Mouse (Mus musculus): ENCODE data around the gene Limk1. TPM values are rescaled to one million over a fixed set of nuclear protein-coding genes. Genes with fewer than 3 reads are reported as not detected.
A peak's percentile ranks its signal among the peaks of the same experiment; 100 is the strongest.

The Limk1 gene
- polyA plus RNA-seq, 1 experiment, result not detected

DNA sequence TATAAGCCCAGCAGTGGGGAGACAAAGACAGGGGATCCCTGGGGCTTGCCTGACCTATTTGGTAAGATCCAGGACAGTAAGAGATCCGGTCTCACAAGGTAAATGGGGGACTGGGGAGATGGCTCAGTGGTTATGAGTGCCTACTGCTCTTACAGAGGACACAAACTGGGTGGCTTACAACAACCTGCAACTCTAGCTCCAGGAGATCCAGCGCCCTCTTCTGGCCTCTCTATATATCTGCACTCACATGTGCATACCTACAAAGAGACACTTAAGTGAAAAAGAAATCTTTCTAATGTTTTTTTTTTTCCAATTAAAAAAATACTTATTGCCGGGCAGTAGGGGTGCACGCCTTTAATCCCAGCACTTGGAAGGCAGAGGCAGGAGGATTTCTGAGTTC is 41.9 kb downstream of the Limk1 start:
- no peak overlapping the region for H3K4me3 ChIP-seq (ENCODE audit: insufficient read depth, low read depth, low read length)
- H3K27ac ChIP-seq (ENCODE audit: insufficient read depth, low read depth, low read length), result no peak overlapping the region
- 79% methylated on average over 4 of the region's 4 CpGs for WGBS
- TF ChIP-seq CTCF (IDR thresholded peaks at IDR 0.05; ENCODE audit: insufficient read depth, low read depth, low read length) (no peak), POLR2A (IDR thresholded peaks at IDR 0.05; ENCODE audit: insufficient read depth, low read depth, low read length) (no peak)
- H3K4me1 ChIP-seq (ENCODE audit: control insufficient read depth, insufficient read depth, low read length), result no peaks in the 10 kb centered on the region

DNA sequence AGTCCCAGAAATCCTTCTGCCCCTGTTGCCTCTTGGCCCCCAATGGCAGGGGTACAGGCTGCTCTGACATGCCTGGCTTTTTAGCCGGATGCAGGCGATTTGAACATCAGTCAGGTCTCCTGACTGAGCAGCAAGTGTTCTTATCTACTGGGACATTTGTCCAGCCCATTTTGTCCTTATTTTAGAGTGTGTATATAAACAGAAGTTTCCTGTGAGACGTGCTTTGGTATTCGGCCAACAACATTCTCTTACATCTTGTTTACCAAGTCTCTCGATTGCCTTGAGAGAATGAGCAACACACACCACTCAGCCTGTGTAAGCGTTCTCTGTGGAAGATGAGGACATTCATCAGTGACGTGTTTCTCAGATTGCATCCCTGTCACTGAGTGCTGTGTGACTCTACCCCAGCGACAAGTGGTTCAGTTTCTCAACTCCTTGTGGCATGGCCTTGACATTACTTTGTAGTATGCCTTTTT is 43.7 kb downstream of the Limk1 start:
- H3K4me1 ChIP-seq (ENCODE audit: control insufficient read depth, insufficient read depth, low read length), result no peaks in the 10 kb centered on the region
- WGBS, result 63% methylated on average over 8 of the region's 8 CpGs
- H3K4me3 ChIP-seq (ENCODE audit: insufficient read depth, low read depth, low read length), result no peak overlapping the region
- TF ChIP-seq POLR2A (IDR thresholded peaks at IDR 0.05; ENCODE audit: insufficient read depth, low read depth, low read length) (no peak), CTCF (IDR thresholded peaks at IDR 0.05; ENCODE audit: insufficient read depth, low read depth, low read length) (no peak)
- no peak overlapping the region for H3K27ac ChIP-seq (ENCODE audit: insufficient read depth, low read depth, low read length)

DNA sequence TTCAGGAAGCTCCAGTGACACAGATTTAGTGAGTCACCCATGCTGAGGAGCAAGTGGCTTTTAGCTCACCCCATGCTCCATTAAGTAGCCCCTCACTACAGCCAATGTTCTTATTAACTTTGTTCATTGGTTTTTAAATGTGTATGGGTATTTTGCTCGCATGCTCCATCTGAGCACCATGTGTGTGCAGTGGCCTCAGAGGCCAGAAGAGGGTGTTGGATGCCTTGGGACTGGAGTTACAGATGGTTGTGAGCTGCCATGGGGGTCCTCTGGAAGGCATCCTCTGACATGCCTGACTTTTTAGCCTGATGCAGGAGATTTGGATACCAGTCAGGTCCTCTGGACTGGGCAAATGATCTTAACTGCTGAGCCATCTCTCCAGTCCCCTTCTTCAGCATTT is 44.3 kb downstream of the Limk1 start:
- Histone ChIP-seq H3K4me3 (ENCODE audit: insufficient read depth, low read depth, low read length) (no peak overlapping the region), H3K4me1 (ENCODE audit: control insufficient read depth, insufficient read depth, low read length) (peaks cover 2% of the 10 kb centered on the region; the same call in 1 of the 2 replicates), H3K27ac (ENCODE audit: insufficient read depth, low read depth, low read length) (no peak overlapping the region)
- 79% methylated on average over 1 of the region's 1 CpGs for WGBS
- no peak for TF ChIP-seq CTCF (IDR thresholded peaks at IDR 0.05; ENCODE audit: insufficient read depth, low read depth, low read length)
- no peak for TF ChIP-seq POLR2A (IDR thresholded peaks at IDR 0.05; ENCODE audit: insufficient read depth, low read depth, low read length)

DNA sequence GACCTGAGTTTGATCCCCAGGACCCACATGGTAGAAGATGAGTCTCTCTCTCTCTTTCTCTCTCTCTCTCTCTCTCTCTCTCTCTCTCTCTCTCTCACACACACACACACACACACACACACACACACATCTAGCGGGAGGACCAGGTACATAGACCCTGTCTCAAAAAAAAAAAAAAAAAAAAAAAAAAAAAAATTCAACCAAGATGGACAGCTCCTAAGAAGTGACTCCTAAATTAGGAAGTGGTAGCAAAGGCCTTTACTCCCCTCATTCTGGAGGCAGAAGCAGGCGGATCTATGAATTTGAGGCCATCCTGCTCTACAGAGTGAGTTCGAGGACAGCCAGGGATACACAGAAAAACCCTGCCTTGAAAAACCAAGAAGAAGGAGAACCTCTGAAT is 48.0 kb downstream of the Limk1 start:
- Histone ChIP-seq H3K4me3 (ENCODE audit: insufficient read depth, low read depth, low read length) (no peak overlapping the region), H3K27ac (ENCODE audit: insufficient read depth, low read depth, low read length) (no peak overlapping the region), H3K4me1 (ENCODE audit: control insufficient read depth, insufficient read depth, low read length) (peaks cover 6% of the 10 kb centered on the region)
- 81% methylated on average over 3 of the region's 3 CpGs for WGBS
- no peak for TF ChIP-seq POLR2A (IDR thresholded peaks at IDR 0.05; ENCODE audit: insufficient read depth, low read depth, low read length)
- TF ChIP-seq CTCF (IDR thresholded peaks at IDR 0.05; ENCODE audit: insufficient read depth, low read depth, low read length), result no peak

DNA sequence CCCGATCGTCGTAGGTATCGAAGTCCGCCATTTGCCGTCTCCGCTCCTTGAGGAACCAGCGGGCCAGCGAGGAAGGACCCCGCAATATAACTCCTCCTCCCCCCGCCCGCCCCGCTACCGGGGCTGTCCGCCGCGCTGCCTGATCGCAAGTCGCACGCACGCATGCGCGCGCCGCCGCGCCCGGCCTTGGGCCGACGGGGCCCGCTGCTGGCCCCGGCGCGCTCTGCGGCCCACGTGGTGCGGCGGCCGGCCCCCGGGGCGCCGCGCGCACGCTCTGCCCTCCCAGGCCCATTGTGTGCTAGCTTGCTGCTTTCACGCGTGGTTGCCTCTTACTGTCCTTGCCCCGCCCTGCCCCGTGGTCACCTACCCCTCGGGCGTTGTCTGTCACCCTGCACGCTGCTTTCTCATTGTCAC is 49.1 kb downstream of the Limk1 start, which contains the start of gene Eif4h:
Gene Eif4h (minus strand): TSS at position 222 of the 414 bp plus-strand sequence.
- H3K4me1 ChIP-seq (ENCODE audit: control insufficient read depth, insufficient read depth, low read length), result peaks cover 8% of the 10 kb centered on the region
- H3K4me3 ChIP-seq (ENCODE audit: insufficient read depth, low read depth, low read length), result peak within 1 kb of the TSS; percentile 62
- peak; percentile 84 for TF ChIP-seq POLR2A (IDR thresholded peaks at IDR 0.05; ENCODE audit: insufficient read depth, low read depth, low read length)
- TF ChIP-seq CTCF (IDR thresholded peaks at IDR 0.05; ENCODE audit: insufficient read depth, low read depth, low read length), result no peak
- WGBS, result 3% methylated on average over 52 of the region's 52 CpGs
- H3K27ac ChIP-seq (ENCODE audit: insufficient read depth, low read depth, low read length), result peak within 1 kb of the TSS; percentile 94

DNA sequence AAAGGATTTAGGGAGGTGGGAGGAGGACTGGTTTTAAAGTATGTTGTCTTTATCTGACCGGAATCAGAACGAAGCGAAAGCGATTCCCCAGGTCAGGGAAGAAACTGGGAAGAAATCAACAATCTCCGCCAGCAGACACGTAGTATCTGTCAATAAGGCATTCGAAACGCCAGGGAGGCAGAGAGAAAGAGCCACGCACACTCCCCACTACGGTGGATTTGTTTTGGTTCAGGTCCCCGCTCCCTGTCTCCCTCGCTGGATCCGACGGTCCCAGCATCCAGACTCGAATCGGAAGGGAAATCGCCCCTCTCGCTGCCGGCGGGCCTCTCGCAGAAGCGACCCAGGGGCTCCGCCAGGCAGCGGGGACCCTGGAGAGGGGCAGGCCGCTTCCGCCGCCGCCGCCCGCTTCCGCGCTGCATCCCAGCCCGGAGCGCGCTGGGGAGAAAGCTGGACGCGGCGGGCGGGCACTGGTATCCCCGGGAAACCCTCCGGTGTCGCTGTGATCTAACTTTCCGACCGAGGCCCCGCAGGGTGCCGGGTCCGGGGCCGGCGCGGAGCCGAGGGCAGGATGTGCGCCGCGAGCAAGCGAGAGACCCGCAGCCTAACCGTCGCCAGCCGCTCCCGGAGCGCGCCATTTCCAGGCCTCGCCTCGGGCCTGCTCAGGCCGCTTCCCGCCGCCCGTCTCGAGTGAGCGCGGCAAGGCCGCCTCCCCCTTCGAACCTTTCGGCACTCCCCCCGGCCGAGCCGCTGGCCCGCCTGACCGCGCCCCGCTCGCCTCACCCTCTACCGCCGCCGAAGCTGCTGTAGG is 49.7 kb downstream of the Limk1 start:
- no peak for TF ChIP-seq POLR2A (IDR thresholded peaks at IDR 0.05; ENCODE audit: insufficient read depth, low read depth, low read length)
- TF ChIP-seq CTCF (IDR thresholded peaks at IDR 0.05; ENCODE audit: insufficient read depth, low read depth, low read length), result no peak
- under 1% methylated on average over 85 of the region's 85 CpGs for WGBS
- Histone ChIP-seq H3K27ac (ENCODE audit: insufficient read depth, low read depth, low read length) (peak overlapping the region; percentile 73), H3K4me1 (ENCODE audit: control insufficient read depth, insufficient read depth, low read length) (peaks cover 8% of the 10 kb centered on the region), H3K4me3 (ENCODE audit: insufficient read depth, low read depth, low read length) (peak overlapping the region; percentile 62)

DNA sequence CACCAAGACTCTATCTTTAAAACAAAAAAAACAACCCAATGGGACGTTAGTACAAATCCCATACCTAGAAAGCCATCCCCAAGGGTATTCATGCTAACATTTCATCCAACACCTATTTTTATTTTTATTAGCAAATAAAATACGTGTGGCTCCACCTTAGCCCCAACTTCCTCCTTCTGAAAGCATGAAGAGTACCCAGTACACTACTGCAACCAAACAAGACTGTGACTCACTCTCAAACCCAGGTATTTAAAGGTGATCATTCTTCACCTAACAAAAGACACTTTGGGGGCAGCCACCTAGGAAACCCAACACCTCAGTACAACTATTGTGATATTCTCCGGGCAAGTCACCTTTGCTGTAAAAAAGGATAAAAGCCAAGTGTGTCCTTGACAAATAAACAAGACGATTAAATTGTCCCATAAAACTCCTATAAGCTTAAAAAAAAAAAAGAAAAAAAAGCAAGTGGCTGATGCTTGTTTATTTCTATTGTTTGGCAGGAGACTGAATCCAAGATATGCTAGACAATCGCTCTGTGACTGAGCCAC is 50.5 kb downstream of the Limk1 start:
- H3K4me3 ChIP-seq (ENCODE audit: insufficient read depth, low read depth, low read length), result peak overlapping the region; percentile 62
- peak overlapping the region; percentile 73; the same call in 1 of the 2 replicates for H3K27ac ChIP-seq (ENCODE audit: insufficient read depth, low read depth, low read length)
- H3K4me1 ChIP-seq (ENCODE audit: control insufficient read depth, insufficient read depth, low read length), result peaks cover 8% of the 10 kb centered on the region
- TF ChIP-seq POLR2A (IDR thresholded peaks at IDR 0.05; ENCODE audit: insufficient read depth, low read depth, low read length) (no peak), CTCF (IDR thresholded peaks at IDR 0.05; ENCODE audit: insufficient read depth, low read depth, low read length) (no peak)
- WGBS, result 10% methylated on average over 5 of the region's 5 CpGs

DNA sequence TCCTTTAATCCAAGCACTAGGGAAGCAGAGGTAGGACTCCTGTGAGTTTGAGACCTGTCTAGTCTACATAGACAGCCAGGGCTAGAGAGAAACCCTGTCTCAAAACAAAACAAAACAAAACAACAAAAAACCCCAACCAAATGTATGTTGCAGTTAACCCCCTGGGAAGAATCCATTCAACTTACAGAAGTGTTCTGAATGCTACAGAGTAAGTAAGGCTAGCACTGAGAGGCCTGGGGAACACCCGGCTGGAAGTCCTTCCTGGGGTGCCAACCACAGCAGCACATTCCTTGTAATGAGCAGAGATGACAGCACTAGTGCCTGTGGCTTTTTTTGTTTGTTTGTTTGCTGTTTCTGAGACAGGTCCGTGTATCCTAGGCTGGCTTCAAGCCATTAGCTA is 55.6 kb downstream of the Limk1 start:
- Histone ChIP-seq H3K4me3 (ENCODE audit: insufficient read depth, low read depth, low read length) (no peak overlapping the region), H3K4me1 (ENCODE audit: control insufficient read depth, insufficient read depth, low read length) (peaks cover 9% of the 10 kb centered on the region), H3K27ac (ENCODE audit: insufficient read depth, low read depth, low read length) (no peak overlapping the region)
- 19% methylated on average over 2 of the region's 2 CpGs for WGBS
- TF ChIP-seq POLR2A (IDR thresholded peaks at IDR 0.05; ENCODE audit: insufficient read depth, low read depth, low read length) (no peak), CTCF (IDR thresholded peaks at IDR 0.05; ENCODE audit: insufficient read depth, low read depth, low read length) (no peak)

DNA sequence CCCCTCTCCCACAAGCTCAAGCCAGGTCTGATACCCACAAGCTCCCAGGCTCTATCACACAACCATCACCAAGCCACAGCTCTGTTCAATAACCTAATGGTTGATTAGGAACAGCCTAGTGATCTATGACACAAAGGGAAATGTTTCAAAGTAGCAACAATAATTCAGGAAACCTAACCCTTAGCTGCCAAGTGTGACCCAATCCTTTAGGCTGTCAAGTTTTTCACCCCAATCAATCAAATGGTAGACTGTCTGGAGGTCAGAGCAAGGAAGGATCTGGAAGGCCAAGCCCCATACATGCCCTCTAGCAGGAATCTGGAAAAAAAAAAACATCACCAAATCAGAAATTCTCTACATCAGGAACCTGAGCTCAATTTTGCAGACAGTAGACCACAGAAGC is 57.6 kb downstream of the Limk1 start:
- no peak overlapping the region for H3K4me3 ChIP-seq (ENCODE audit: insufficient read depth, low read depth, low read length)
- TF ChIP-seq CTCF (IDR thresholded peaks at IDR 0.05; ENCODE audit: insufficient read depth, low read depth, low read length), result no peak
- no peak for TF ChIP-seq POLR2A (IDR thresholded peaks at IDR 0.05; ENCODE audit: insufficient read depth, low read depth, low read length)
- H3K4me1 ChIP-seq (ENCODE audit: control insufficient read depth, insufficient read depth, low read length), result peaks cover 7% of the 10 kb centered on the region
- H3K27ac ChIP-seq (ENCODE audit: insufficient read depth, low read depth, low read length), result no peak overlapping the region
